8 mouse cellular contexts compared by ENCODE assay signal in genomic region chr19:8740603-8741002, GRCm38 (mm10). TPM values are rescaled to one million over a fixed set of nuclear protein-coding genes. Genes with fewer than 3 reads are reported as not detected.
A peak's percentile ranks its signal among the peaks of the same experiment; 100 is the strongest.
DNase-seq lines count a peak whose midpoint lies in the region; ATAC-seq and TF ChIP-seq lines count a peak whose summit lies in the region.

Gene 1700092M07Rik, plus strand, starts transcription at chr19:8740718.

- no peak for ATAC-seq in heart, embryonic 15.5 days (replicated peaks; ENCODE audit: insufficient number of reproducible peaks, insufficient read depth, low FRiP score, low read depth)
- ATAC-seq in liver, postnatal 0 days: no peak

- no peaks in the 10 kb centered on the region for H3K27me3 ChIP-seq in kidney, adult 2 months (replicated peaks; ENCODE audit: control insufficient read depth, insufficient read depth, low read length)
- H3K27me3 ChIP-seq in heart, embryonic 15.5 days: no peaks in the 10 kb centered on the region
- H3K27me3 ChIP-seq in liver, postnatal 0 days (ENCODE audit: insufficient read depth, low read length): no peaks in the 10 kb centered on the region

- no peak for DNase-seq in kidney, adult 2 months
- DNase-seq in kidney, adult 9 months: no peak
- DNase-seq in R1 (ENCODE audit: low read depth, low spot score): peak; percentile 67
- DNase-seq in liver, postnatal 0 days: no peak
- no peak for DNase-seq in right cerebral cortex, postnatal 25 days
- DNase-seq in urinary bladder, adult 2 months (ENCODE audit: low spot score): no peak
- DNase-seq in gastrocnemius, postnatal 36 days: no peak

- peak within 1 kb of the TSS; percentile 59 for H3K4me3 ChIP-seq in kidney, adult 2 months (ENCODE audit: insufficient read depth, low read depth, low read length)
- H3K4me3 ChIP-seq in heart, embryonic 15.5 days: peak within 1 kb of the TSS; percentile 87
- peak within 1 kb of the TSS; percentile 70 for H3K4me3 ChIP-seq in liver, postnatal 0 days (ENCODE audit: low read depth, low read length)

- peaks cover 14% of the 10 kb centered on the region; the same call in 1 of the 2 replicates for H3K4me1 ChIP-seq in kidney, adult 2 months (ENCODE audit: control insufficient read depth, insufficient read depth, low read length)
- H3K4me1 ChIP-seq in heart, embryonic 15.5 days (replicated peaks): peaks cover 29% of the 10 kb centered on the region
- peaks cover 16% of the 10 kb centered on the region for H3K4me1 ChIP-seq in liver, postnatal 0 days (ENCODE audit: insufficient read depth)

- intact Hi-C loops in gastrocnemius, postnatal 36 days (cut with DNase I): no loop called here

- peak within 1 kb of the TSS; percentile 90 for H3K27ac ChIP-seq in kidney, adult 2 months (ENCODE audit: insufficient read depth, low read depth, low read length)
- peak within 1 kb of the TSS; percentile 96 for H3K27ac ChIP-seq in heart, embryonic 15.5 days
- peak within 1 kb of the TSS; percentile 92 for H3K27ac ChIP-seq in liver, postnatal 0 days (ENCODE audit: low read depth)

- no peak for TF ChIP-seq POLR2A in kidney, adult 2 months (IDR thresholded peaks at IDR 0.05; ENCODE audit: low read depth, low read length)

- 46% methylated on average over 14 of the region's 14 CpGs for WGBS in kidney, adult 2 months
- WGBS in heart, embryonic 15.5 days: 70% methylated on average over 14 of the region's 14 CpGs
- 69% methylated on average over 14 of the region's 14 CpGs for WGBS in liver, postnatal 0 days (ENCODE audit: insufficient replicate concordance)

- H3K9ac ChIP-seq in heart, embryonic 15.5 days: peak within 1 kb of the TSS; percentile 91
- H3K9ac ChIP-seq in liver, postnatal 0 days (replicated peaks): peak within 1 kb of the TSS; percentile 84

- peaks cover 1% of the 10 kb centered on the region; the same call in 1 of the 2 replicates for H3K36me3 ChIP-seq in kidney, adult 2 months (ENCODE audit: control insufficient read depth, insufficient read depth, low read length)
- H3K36me3 ChIP-seq in heart, embryonic 15.5 days: peaks cover 59% of the 10 kb centered on the region
- peaks cover 50% of the 10 kb centered on the region for H3K36me3 ChIP-seq in liver, postnatal 0 days (replicated peaks; ENCODE audit: insufficient read depth, low read length)

- TF ChIP-seq EP300 in liver, postnatal 0 days (IDR thresholded peaks at IDR 0.05; ENCODE audit: low read depth): no peak

- no peaks in the 10 kb centered on the region for H3K9me3 ChIP-seq in heart, embryonic 15.5 days (replicated peaks)
- no peaks in the 10 kb centered on the region for H3K9me3 ChIP-seq in liver, postnatal 0 days (ENCODE audit: low read length)

- no peak for TF ChIP-seq CTCF in kidney, adult 2 months (conservative IDR thresholded peaks at IDR 0.05; ENCODE audit: insufficient read depth, insufficient read length, low read depth, low read length)
- TF ChIP-seq CTCF in liver, postnatal 0 days (IDR thresholded peaks at IDR 0.05; ENCODE audit: low read depth): no peak

- peak within 1 kb of the TSS; percentile 52 for H3K4me2 ChIP-seq in heart, embryonic 15.5 days
- H3K4me2 ChIP-seq in liver, postnatal 0 days (ENCODE audit: low read depth, low read length): peak within 1 kb of the TSS; percentile 92

RNA-seq across cellular contexts. Expression of gene 1700092M07Rik, which starts in this region (rescaled TPM):
- 0.39 TPM in 1 of 2 replicates, not detected in the other for polyA plus RNA-seq in kidney, adult 2 months (2012; rRNA removed)
- 0.69 and 1.9 TPM in 2 replicates for polyA plus RNA-seq in heart, embryonic 15.5 days (2015; fragmentation: Nextera tagmentation; extraction: Ambion mirVana)
- 0.31 and 0.43 TPM in 2 replicates for polyA plus RNA-seq in liver, postnatal 0 days (2015; fragmentation: Nextera tagmentation; extraction: Ambion mirVana)
- polyA plus RNA-seq in urinary bladder, adult 2 months (2012; rRNA removed): 0.19 and 0.28 TPM in 2 replicates
- under 1 TPM in 1 of 2 experiments, not detected in 1; 0.66 TPM for total RNA-seq in gastrocnemius, postnatal 36 days (2021)
